8 mouse cellular contexts compared by ENCODE assay signal in genomic region chr3:27209707-27210106, GRCm38 (mm10). TPM values are rescaled to one million over a fixed set of nuclear protein-coding genes. Genes with fewer than 3 reads are reported as not detected.
DNase-seq lines count a peak whose midpoint lies in the region; ATAC-seq and TF ChIP-seq lines count a peak whose summit lies in the region.

No protein-coding gene starts in this region.

- H3K36me3 ChIP-seq in liver, adult 2 months (ENCODE audit: control insufficient read depth, insufficient read depth, low read length): no peaks in the 10 kb centered on the region
- H3K36me3 ChIP-seq in liver, embryonic 12.5 days: no peaks in the 10 kb centered on the region
- no peaks in the 10 kb centered on the region for H3K36me3 ChIP-seq in midbrain, embryonic 14.5 days (ENCODE audit: control insufficient read depth, insufficient read depth, low read length)

- H3K27ac ChIP-seq in liver, adult 2 months (replicated peaks; ENCODE audit: insufficient read depth, low read depth, low read length): 0 out of 2 replicates have a peak overlapping the region, but pooled peaks have one; percentile 24
- H3K27ac ChIP-seq in liver, embryonic 12.5 days: no peak overlapping the region
- no peak overlapping the region for H3K27ac ChIP-seq in midbrain, embryonic 14.5 days (replicated peaks; ENCODE audit: low read depth, low read length)

- H3K4me2 ChIP-seq in liver, embryonic 12.5 days: no peak overlapping the region
- H3K4me2 ChIP-seq in midbrain, embryonic 14.5 days (ENCODE audit: low read length): no peak overlapping the region

- DNase-seq in liver, adult 2 months (ENCODE audit: extremely low read depth, low read depth, low spot score): no peak
- DNase-seq in Patski (ENCODE audit: low read depth, low spot score): peak; percentile 97
- DNase-seq in frontal cortex, adult 2 months (ENCODE audit: extremely low spot score in 1 of 2, low spot score in 1 of 2): peak; percentile 49 to 81
- no peak for DNase-seq in spleen, postnatal 36 days (ENCODE audit: low spot score in 2 of 2)
- no peak for DNase-seq in heart, adult 9 months (ENCODE audit: low spot score in 2 of 2)
- DNase-seq in midbrain, embryonic 14.5 days: no peak

- CTCF ChIA-PET in Patski (lab: Charles Lee): interaction anchor here (0.9 to 2.1 kb wide), 10 partner anchors 8 to 55 kb away, joined by 3 to 7 read pairs (median 4); partner anchors contain the start of gene Nceh1

- in situ Hi-C loops in Patski (cut with MboI; ENCODE audit: low pct_unique_long_range_greater_than_20kb): no loop called here

- WGBS in liver, adult 2 months: 86% methylated on average over 9 of the region's 9 CpGs
- 71% methylated on average over 9 of the region's 9 CpGs for WGBS in liver, embryonic 12.5 days (ENCODE audit: insufficient replicate concordance)
- WGBS in midbrain, embryonic 14.5 days: 92% methylated on average over 9 of the region's 9 CpGs

- H3K79me2 ChIP-seq in liver, adult 2 months (ENCODE audit: control insufficient read depth, insufficient read depth, low read length): no peaks in the 10 kb centered on the region; the same call in 1 of the 2 replicates

- no peak overlapping the region for H3K4me3 ChIP-seq in liver, adult 2 months (ENCODE audit: insufficient read depth, low read depth, low read length)
- no peak overlapping the region for H3K4me3 ChIP-seq in liver, embryonic 12.5 days
- H3K4me3 ChIP-seq in midbrain, embryonic 14.5 days (replicated peaks; ENCODE audit: low read depth, low read length): no peak overlapping the region

- no peaks in the 10 kb centered on the region for H3K27me3 ChIP-seq in liver, adult 2 months (ENCODE audit: control insufficient read depth, insufficient read depth, low read length)
- no peaks in the 10 kb centered on the region for H3K27me3 ChIP-seq in liver, embryonic 12.5 days (replicated peaks)
- no peaks in the 10 kb centered on the region for H3K27me3 ChIP-seq in Patski
- H3K27me3 ChIP-seq in midbrain, embryonic 14.5 days (ENCODE audit: control insufficient read depth, insufficient read depth, low read length): no peaks in the 10 kb centered on the region

- H3K9me3 ChIP-seq in liver, embryonic 12.5 days (replicated peaks): no peaks in the 10 kb centered on the region
- no peaks in the 10 kb centered on the region for H3K9me3 ChIP-seq in midbrain, embryonic 14.5 days (ENCODE audit: control insufficient read depth, low read length)

- no peaks in the 10 kb centered on the region; the same call in 1 of the 2 replicates for H3K4me1 ChIP-seq in liver, adult 2 months (ENCODE audit: control insufficient read depth, insufficient read depth, low read length)
- H3K4me1 ChIP-seq in liver, embryonic 12.5 days: 0 out of 2 replicates have a peak, but pooled peaks cover 7% of the 10 kb centered on the region
- H3K4me1 ChIP-seq in midbrain, embryonic 14.5 days (ENCODE audit: control insufficient read depth, insufficient read depth, low read length): no peaks in the 10 kb centered on the region

- TF ChIP-seq POLR2A in liver, adult 2 months (IDR thresholded peaks at IDR 0.05; ENCODE audit: extremely low read depth, insufficient read depth, low read length): no peak

- POLR2A ChIA-PET in Patski (lab: Charles Lee): interaction anchor here (1.2 kb wide), 1 partner anchor 14 kb away, joined by 3 read pairs; no protein-coding TSS in a partner anchor

- no peak for TF ChIP-seq CTCF in liver, adult 2 months (IDR thresholded peaks at IDR 0.05; ENCODE audit: low read depth, low read length)
- no peak for TF ChIP-seq CTCF in Patski (IDR thresholded peaks at IDR 0.05)

- no peak for ATAC-seq in liver, embryonic 12.5 days
- peak; percentile 97 for ATAC-seq in Patski
- peak; percentile 63 for ATAC-seq in megakaryocyte progenitor cell, adult 5-6 weeks (replicated peaks; ENCODE audit: poor library complexity)
- no peak for ATAC-seq in midbrain, embryonic 14.5 days (ENCODE audit: low FRiP score, low TSS enrichment)

- H3K9ac ChIP-seq in liver, adult 2 months (ENCODE audit: low read depth, low read length): no peak overlapping the region
- no peak overlapping the region for H3K9ac ChIP-seq in liver, embryonic 12.5 days
- no peak overlapping the region for H3K9ac ChIP-seq in midbrain, embryonic 14.5 days (replicated peaks; ENCODE audit: low read length)

RNA-seq across cellular contexts. Expression of gene Nceh1, which starts 26.9 kb away (rescaled TPM):
- 18.2 and 32.5 TPM in 2 replicates for total RNA-seq in liver, adult 2 months (2014; rRNA removed)
- polyA plus RNA-seq in liver, adult 2 months (2012; rRNA removed): 7.9 and 8.9 TPM in 2 replicates
- polyA plus RNA-seq in liver, embryonic 12.5 days (2016; fragmentation: Nextera tagmentation; extraction: Ambion mirVana): 2.8 and 3.4 TPM in 2 replicates
- polyA plus RNA-seq in Patski (2021): 188 TPM
- 46.9 and 49.9 TPM in 2 replicates for polyA plus RNA-seq in frontal cortex, adult 2 months (2012; rRNA removed)
- 17.6 and 18.4 TPM in 2 replicates for total RNA-seq in megakaryocyte progenitor cell, adult 5-6 weeks (2015)
- total RNA-seq in megakaryocyte progenitor cell, adult 5-6 weeks (2017): 16.8 and 17.5 TPM in 2 replicates
- polyA plus RNA-seq in midbrain, embryonic 14.5 days (2014; fragmentation: Nextera tagmentation; extraction: Ambion mirVana): 8.9 and 10.9 TPM in 2 replicates

RNA-seq across cellular contexts. Expression of gene Ect2, which starts 56.0 kb away (rescaled TPM):
- 1.8 and 2.2 TPM in 2 replicates for total RNA-seq in liver, adult 2 months (2014; rRNA removed)
- polyA plus RNA-seq in liver, adult 2 months (2012; rRNA removed): 0.34 and 0.56 TPM in 2 replicates
- 45.4 TPM in 2 replicates for polyA plus RNA-seq in liver, embryonic 12.5 days (2016; fragmentation: Nextera tagmentation; extraction: Ambion mirVana)
- polyA plus RNA-seq in Patski (2021): 110 TPM
- 0.69 and 0.80 TPM in 2 replicates for polyA plus RNA-seq in frontal cortex, adult 2 months (2012; rRNA removed)
- 76.1 and 84.2 TPM in 2 replicates for total RNA-seq in megakaryocyte progenitor cell, adult 5-6 weeks (2015)
- 74.3 and 75.3 TPM in 2 replicates for total RNA-seq in megakaryocyte progenitor cell, adult 5-6 weeks (2017)
- 6.1 and 16.9 TPM in 2 replicates for polyA plus RNA-seq in midbrain, embryonic 14.5 days (2014; fragmentation: Nextera tagmentation; extraction: Ambion mirVana)

Comparison
In these comparisons a context has a peak if more than half of its experiments do, and no peak if none do; other contexts are left out.
1. DNase-seq: peak in Patski (single experiment) and frontal cortex, adult 2 months (2 of 2); none in liver, adult 2 months (single experiment), spleen, postnatal 36 days (0 of 2), heart, adult 9 months (0 of 2) and midbrain, embryonic 14.5 days (single experiment).
2. ATAC-seq: peak in Patski (single experiment) and megakaryocyte progenitor cell, adult 5-6 weeks (single experiment); none in liver, embryonic 12.5 days (single experiment) and midbrain, embryonic 14.5 days (single experiment).